Mouse (Mus musculus): Measurements from ENCODE around the gene Sgcd.
A peak's percentile ranks its signal among the peaks of the same experiment; 100 is the strongest.
"Not testable (repeated sequence)": the region's sequence is repeated elsewhere in the genome, so short reads cannot be mapped to it uniquely, and the experiment has no call there.

Sgcd gene

GRCm38 (mm10) chr11:47777226-47777915 lies 211.4 kb downstream of the Sgcd start:
- DNase-seq (ENCODE audit: low read depth, low spot score) = no peak

GRCm38 (mm10) chr11:47776019-47776418 lies 212.8 kb downstream of the Sgcd start:
- no peak for DNase-seq (ENCODE audit: low read depth, low spot score)

- DNase-seq (ENCODE audit: low read depth, low spot score) = peak; percentile 1
Observed at GRCm38 (mm10) chr11:47765859-47766258, 222.9 kb downstream of the Sgcd start.

GRCm38 (mm10) chr11:47763569-47763968 lies 225.2 kb downstream of the Sgcd start:
- DNase-seq (ENCODE audit: low read depth, low spot score) = not testable (repeated sequence)

GRCm38 (mm10) chr11:47759015-47759414 lies 229.8 kb downstream of the Sgcd start:
- DNase-seq (ENCODE audit: low read depth, low spot score) = no peak

GRCm38 (mm10) chr11:47742806-47743205 lies 246.0 kb downstream of the Sgcd start:
- DNase-seq (ENCODE audit: low read depth, low spot score) = no peak

- DNase-seq (ENCODE audit: low read depth, low spot score) = no peak
Observed at GRCm38 (mm10) chr11:47704930-47705787, 283.6 kb downstream of the Sgcd start.

- no peak for DNase-seq (ENCODE audit: low read depth, low spot score)
Observed at GRCm38 (mm10) chr11:47695611-47696010, 293.2 kb downstream of the Sgcd start.

- DNase-seq (ENCODE audit: low read depth, low spot score) = peak; percentile 43
Observed at GRCm38 (mm10) chr11:47658135-47658534, 330.6 kb downstream of the Sgcd start.

- no peak for DNase-seq (ENCODE audit: low read depth, low spot score)
Observed at GRCm38 (mm10) chr11:47645911-47646310, 342.9 kb downstream of the Sgcd start.

- DNase-seq (ENCODE audit: low read depth, low spot score) = no peak
Observed at GRCm38 (mm10) chr11:47641567-47642259, 347.1 kb downstream of the Sgcd start.

- no peak for DNase-seq (ENCODE audit: low read depth, low spot score)
Observed at GRCm38 (mm10) chr11:47640556-47640955, 348.2 kb downstream of the Sgcd start.

- DNase-seq (ENCODE audit: low read depth, low spot score) = no peak
Observed at GRCm38 (mm10) chr11:47630186-47630585, 358.6 kb downstream of the Sgcd start.

GRCm38 (mm10) chr11:47609892-47610291 lies 378.9 kb downstream of the Sgcd start:
- no peak for DNase-seq (ENCODE audit: low read depth, low spot score)

GRCm38 (mm10) chr11:47574635-47575034 lies 414.1 kb downstream of the Sgcd start:
- no peak for DNase-seq (ENCODE audit: low read depth, low spot score)

- DNase-seq (ENCODE audit: low read depth, low spot score) = no peak
Observed at GRCm38 (mm10) chr11:47568488-47568887, 420.3 kb downstream of the Sgcd start.

GRCm38 (mm10) chr11:47566156-47566555 lies 422.6 kb downstream of the Sgcd start:
- DNase-seq (ENCODE audit: low read depth, low spot score) = no peak

- no peak for DNase-seq (ENCODE audit: low read depth, low spot score)
Observed at GRCm38 (mm10) chr11:47524845-47525244, 463.9 kb downstream of the Sgcd start.

- no peak for DNase-seq (ENCODE audit: low read depth, low spot score)
Observed at GRCm38 (mm10) chr11:47508047-47508446, 480.7 kb downstream of the Sgcd start.

- DNase-seq (ENCODE audit: low read depth, low spot score) = peak; percentile 40
Observed at GRCm38 (mm10) chr11:47503236-47503635, 485.5 kb downstream of the Sgcd start.

- no peak for DNase-seq (ENCODE audit: low read depth, low spot score)
Observed at GRCm38 (mm10) chr11:47473493-47474230, 515.1 kb downstream of the Sgcd start.
